Mouse (Mus musculus): Measurements from ENCODE around the gene Gatc.
"Not testable (repeated sequence)": the region's sequence is repeated elsewhere in the genome, so short reads cannot be mapped to it uniquely, and the experiment has no call there.

Gene Gatc

DNA sequence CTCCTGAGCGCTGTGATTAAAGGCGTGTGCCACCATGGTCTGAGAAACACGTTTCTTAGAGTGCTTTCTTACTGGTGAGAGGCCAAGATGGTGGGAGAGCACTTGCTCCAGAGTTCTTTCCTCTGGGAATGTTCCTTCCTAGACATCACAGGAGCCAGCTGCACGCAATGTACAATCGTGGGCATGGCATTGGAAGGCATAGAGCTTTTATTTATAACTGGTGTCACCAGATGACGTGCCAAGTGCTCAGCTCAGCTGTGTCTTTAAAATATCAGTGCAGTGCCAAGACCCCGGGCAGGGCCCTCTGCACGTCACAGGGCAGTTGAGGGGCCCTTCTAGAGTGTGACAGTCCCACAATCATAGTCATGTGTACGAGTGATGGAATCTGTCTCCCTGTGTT is 10.0 kb downstream of the Gatc start:
- no peak for DNase-seq (ENCODE audit: low spot score)

DNA sequence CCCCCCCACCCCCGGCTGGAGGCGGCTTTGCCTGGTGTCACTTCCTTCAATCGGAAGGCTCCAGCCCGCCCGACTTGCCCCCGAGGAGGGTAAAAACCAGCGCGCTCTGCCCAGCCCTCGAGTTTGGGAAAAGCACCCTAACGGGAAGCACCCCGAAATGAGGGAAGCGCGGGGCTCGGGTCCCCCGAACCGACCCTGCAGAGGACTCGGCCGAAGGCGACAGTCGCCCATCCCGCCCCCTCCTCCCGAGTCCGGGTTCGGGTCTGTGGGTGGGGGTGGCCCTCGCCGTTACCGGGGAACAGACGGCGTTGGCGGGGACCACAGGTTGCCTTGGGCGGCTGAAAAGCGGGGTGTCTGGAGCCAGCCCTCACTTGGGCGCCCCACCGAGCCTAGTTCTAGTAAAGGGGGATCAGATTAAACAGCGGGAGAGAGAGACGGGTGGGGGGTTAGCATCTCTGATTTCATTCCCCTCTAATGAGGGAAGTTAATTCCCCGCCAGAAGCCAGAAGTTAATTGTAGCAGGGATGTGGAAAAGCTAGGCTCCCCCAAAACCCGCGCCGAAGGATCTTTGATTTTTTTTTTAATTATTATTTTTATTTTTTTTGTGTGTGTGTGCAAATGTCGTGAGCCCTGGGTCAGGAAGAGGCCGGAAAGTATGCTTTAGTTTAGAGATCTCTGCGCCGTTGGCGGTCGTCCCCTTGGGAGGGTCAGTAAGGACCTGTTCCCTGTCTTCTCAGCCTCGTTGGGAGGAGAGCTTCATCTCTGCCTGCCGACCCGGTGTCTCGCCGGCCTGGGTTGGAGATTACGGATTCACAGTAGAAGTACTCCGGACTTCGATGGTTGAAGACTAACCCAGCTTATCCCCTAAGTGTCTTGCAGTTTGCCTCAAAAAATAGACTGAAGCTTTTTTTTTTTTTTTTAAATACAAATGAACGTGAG is 13.1 kb downstream of the Gatc start:
- peak; percentile 41 for DNase-seq (ENCODE audit: low spot score)

DNA sequence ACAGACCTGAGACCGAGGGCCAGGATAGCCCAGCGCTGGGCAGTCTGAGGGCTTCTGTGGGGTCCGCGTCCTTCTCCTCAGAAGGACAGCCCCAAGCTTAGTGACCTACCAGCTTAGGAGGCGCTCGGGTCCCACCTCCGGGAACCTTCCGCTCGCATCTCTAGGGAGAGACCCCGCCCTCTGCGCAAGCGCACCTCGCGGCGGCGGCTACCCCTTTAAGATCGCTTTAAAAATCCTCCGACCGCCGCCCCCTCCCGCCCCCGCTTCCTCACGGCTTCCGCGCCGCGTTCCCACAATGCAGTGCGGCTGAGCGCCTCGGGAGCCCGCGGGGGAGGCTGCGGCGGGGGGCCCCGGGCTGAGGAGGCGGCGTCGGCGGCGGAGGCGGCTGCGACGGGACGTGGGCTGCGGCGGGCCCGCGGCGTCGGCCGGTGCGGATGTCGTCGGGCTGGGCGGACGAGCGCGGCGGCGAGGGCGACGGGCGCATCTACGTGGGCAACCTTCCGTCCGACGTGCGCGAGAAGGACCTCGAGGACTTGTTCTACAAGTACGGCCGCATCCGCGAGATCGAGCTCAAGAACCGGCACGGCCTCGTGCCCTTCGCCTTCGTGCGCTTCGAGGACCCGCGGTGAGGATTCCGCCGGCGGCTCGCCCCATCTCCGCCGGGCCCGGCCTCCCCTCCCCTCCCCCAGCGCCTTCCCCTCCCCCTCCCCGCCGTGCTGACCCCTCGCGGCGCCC is 13.9 kb downstream of the Gatc start, which contains the start of gene Srsf9:
Gene Srsf9, plus strand, starts transcription at position 303 of the 735 bp plus-strand sequence.
- peak; percentile 97 for DNase-seq (ENCODE audit: low spot score)

DNA sequence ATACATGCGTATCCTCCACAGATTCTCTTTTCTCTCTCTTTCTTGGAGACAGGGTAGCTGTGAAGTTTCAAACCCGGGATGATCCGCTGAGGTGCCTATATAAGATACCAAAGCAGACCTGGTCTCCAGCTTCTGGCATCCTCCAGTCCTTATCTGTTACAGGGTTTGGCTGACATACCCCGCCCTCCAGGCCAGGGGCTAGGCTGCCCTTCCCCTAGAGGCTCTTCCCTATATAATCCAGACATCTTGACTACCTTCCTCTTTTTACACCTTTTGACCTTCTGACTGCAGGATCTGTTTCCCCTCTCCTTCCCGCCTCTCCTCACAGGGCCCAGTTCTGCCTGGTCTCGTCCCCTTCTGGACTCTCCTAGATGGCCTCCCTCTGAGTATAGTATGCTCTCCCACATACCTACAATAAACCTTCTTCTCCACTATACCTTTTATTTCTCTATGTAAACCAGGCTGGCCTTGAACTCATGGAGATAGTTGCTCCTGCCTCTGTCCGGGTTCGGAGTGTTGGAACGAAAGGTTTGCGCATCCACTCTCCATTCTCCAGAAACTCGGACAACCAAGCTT is 14.6 kb downstream of the Gatc start:
- no peak for DNase-seq (ENCODE audit: low spot score)

DNA sequence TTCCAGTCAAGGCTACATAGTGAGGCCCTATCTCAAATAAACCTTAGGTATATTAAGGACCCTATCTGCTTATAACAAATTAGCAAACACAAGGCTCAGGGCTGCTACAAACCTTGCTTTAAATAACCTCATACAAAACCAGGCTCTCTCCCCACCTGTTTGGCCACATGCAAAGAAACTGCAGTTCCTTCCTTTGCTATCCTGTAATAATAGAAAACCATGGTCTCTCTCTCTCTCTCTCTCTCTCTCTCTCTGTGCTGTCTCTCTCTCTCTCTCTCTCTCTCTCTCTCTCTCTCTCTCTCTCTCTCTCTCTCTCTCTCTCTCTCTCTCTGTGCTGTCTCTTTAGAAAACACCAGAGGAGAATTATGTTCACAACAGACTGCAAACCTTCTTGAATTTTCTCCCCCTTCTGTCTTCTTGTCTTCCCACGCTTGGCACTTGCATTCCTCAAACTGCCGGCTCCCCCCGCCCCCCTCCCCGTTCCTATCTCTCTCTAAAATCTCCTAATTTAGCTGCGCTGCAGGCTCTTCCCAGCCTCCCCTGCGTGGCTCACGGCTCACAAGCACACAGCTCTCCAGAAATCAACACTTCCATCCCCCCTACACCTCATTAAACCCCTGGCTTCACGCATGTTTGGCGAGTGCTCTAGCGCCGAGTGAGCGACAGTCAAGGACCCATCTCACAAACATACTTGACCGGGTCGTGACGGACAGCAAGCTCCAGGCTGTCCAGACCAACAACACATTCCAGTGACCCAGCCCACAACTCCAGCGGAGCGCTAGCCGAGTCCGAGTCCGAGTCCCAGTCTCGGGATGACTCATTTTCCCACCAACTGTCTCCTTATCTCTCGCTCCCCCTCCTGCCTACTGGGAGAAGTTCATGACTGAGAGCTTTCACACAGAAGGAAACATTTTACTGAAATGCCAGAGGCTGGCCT is 21.7 kb downstream of the Gatc start:
- DNase-seq (ENCODE audit: low spot score), result peak; percentile 76

DNA sequence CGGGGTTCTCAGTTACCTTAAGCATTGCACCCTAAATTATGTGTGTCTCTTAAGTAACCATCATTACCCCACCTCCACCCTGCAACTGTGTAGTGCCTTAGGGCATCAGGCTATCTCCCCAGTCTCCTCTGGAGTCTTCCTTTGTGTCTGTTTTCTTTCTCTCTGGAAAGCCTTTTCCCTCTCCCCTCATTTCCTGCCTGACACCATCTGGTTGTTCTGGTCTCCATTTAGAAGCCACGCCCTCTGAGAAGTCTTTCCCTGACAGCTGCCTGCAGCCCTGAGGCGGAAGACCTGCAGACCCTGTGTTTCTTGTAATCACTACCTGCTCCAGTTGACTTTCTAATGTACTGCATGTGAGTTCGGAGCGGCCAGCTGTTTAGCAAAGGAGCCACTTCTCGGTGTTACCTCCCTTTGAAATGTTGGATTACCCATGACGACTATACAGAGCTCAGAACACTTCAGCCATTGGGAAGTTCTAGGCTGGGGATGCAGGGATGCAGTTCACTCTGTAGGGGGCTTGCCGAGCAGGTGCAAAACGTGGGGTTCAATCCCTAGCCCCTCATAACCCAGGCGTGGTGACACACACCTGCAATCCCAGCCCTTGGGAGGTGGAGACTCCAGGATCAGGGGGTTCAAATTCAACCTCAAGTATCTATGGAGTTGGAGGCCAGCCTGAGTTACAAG is 23.2 kb downstream of the Gatc start:
- DNase-seq (ENCODE audit: low spot score), result no peak

DNA sequence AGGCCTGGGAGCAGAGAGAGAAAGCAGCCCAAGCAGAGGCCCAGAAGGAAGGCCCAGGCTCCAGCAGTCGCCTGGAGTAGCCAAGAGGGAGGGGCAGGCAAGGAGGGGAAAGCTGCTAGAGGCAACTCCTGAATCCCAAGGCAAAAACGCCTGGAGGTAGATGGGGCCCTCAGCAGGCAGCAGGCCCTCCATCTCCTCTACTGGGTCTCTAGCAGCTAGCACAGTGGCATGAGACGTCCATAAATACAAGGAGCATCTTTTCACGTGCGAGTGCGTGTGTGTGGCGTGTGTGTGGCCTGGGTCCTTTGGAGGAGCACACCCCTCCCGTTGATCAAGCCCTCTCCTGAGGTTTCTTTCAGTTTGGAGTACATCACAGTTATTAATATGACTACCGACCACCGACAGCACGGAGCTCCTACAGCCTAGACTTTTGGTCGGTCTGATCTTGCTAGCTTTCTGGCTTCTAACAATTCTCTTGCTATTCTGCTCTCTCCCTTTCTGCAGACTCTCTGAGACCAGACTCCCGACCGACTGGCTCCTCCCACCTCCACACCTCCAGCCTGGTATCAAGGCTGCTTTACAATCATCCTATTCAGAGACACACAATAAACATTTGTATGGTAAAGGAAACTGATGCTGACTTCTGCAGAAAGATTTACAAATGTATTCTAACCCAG is 23.9 kb downstream of the Gatc start:
- DNase-seq (ENCODE audit: low spot score), result no peak

DNA sequence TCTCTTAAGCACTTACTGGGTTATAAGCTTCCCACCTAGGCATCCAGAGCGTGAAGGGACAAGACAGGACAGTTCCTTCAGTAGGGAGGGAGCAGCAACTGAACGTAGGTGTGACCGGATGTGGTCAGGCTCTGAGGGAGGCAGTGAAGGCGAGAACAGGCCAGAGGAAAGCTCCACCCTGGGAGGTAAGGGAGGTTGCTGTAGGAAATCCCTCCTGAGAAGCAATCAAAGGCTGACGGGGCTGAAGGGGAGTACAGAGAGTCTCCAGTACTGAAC is 27.4 kb downstream of the Gatc start:
- DNase-seq (ENCODE audit: low spot score), result no peak

DNA sequence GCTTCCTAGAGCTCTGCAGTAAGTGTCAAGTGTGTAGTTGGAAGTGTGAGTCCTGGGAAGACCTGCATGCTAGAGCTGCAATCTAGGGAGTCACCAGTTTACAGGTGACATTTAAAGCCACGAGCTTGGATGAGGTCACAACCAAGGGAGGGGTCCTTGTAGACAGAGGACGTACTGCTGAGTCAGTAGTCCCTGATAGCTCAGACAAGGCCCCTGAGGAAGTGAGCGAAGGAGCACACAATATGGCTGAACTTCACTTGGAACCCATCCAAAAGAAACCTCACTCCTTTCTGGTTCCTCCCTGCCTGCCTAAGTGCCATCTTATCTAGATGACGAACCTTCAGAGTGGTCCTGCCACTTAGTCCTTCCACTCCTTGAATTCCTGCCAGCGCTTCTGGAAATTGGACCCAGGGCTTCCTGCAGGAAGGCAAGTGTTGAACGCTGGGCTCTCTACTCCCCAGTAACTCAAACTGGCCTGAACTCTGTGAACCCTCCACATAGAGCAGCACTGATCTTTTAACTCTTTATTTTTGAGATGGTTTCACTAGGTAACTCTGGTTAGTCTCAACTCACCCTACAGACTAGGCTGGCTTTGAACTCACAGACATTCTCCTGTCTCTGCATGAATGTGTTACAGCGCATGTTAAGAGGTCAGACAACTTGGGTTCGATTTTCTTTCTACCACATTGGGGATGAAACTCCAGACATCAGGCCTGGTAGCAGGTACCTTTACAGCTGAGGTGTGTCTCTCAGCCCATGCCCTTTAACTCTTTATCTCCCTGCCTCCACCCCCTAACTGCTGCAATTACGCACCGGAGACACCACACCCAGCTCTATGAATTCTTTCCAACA is 27.9 kb downstream of the Gatc start:
- no peak for DNase-seq (ENCODE audit: low spot score)

DNA sequence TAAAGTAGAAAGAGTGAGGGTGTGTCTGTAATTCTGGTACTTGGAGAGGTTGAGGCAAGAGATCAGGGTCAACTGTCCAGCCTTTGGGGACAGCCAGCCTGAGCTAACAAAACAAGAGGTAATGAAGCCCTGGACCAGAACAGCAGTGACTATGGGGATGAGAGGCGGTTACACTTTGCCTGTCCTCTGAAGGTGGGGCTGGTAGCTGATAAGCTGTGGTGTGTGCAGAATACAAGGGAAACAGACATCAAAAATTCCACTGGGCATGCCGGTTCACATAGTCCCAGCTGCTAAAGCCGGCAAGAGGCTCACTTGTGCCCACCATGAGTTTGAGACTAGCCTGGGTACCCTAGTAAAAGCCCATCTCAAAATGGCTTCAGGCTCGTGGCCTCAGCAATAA is 28.6 kb downstream of the Gatc start:
- no peak for DNase-seq (ENCODE audit: low spot score)

DNA sequence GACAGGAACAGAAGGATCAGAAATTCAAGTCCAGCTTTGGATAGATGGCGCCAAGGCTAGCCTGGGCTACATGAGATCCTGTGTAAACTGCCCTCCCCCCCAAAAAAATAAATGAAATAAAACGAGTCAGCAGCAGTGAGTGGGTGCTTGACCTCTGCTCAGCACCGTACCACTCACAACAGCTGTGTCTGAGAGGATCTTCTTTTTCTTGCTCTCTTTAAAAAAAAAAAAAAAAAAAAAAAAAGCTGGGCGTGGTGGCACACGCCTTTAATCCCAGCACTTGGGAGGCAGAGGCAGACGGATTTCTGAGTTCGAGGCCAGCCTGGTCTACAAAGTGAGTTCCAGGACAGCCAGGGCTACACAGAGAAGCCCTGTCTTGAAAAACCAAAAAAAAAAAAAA is 38.8 kb downstream of the Gatc start:
- not testable (repeated sequence) for DNase-seq (ENCODE audit: low spot score)

DNA sequence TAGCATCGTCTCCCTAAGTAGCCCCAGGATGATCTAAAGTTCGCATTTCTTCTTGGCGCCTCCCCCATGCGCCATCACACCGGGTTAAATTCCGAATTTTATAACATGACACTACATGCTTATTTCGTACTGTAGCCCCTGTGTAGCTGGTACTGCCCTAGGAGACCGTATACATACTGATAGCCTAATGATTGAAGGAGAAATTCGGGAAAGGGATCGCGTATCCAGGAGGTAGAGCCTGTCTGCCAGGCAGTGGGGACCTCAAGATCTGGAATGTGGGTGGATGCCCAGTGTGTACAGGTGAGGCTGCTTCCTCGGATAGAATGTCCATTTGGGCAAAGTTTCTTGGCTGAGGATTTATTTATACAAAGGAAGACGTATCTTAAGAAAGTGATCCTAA is 39.4 kb downstream of the Gatc start:
- DNase-seq (ENCODE audit: low spot score), result no peak

DNA sequence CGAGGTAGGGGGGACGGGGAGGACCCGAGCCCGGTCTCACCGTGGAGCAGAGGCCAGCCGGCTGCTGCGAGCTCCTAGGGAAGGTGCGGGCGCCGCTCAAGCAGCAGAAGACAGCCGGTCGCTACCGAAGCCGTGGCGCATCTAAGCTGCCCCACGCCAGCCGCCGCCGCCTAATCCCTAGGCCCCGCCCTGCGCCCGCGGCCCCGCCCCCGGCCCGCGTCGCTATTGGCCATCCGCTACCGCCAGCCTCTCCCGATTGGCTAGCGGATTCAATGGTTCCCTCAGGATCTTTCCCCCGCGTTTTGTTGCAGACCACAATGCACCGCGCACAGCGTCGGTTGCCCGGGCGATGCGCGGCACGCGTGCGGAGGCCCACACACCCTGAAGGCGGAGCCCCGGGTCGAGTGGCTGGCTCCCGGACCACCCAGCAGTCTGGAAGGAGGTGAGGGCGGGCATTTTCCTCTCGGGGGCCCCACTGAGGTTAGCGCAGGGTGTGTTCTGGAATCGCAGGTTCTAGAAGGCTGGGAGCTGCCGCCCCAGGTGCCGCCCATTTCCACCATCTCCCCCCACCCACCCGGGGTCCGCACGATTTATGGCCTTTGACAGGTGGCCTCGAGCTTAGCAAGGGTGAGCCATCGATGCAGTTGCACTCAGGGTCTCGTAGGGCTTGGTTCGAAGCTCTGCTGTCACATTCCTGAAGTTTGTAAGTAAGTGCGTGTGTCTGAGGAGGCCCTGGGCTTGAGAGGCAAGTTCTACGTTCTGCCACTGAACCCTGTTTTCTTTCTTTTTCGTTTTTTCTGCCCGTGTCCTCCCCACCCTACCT is 40.0 kb downstream of the Gatc start, which contains the start of gene Dynll1:
Gene Dynll1, minus strand, starts transcription at position 208 of the 823 bp plus-strand sequence.
- DNase-seq (ENCODE audit: low spot score), result peak; percentile 100

DNA sequence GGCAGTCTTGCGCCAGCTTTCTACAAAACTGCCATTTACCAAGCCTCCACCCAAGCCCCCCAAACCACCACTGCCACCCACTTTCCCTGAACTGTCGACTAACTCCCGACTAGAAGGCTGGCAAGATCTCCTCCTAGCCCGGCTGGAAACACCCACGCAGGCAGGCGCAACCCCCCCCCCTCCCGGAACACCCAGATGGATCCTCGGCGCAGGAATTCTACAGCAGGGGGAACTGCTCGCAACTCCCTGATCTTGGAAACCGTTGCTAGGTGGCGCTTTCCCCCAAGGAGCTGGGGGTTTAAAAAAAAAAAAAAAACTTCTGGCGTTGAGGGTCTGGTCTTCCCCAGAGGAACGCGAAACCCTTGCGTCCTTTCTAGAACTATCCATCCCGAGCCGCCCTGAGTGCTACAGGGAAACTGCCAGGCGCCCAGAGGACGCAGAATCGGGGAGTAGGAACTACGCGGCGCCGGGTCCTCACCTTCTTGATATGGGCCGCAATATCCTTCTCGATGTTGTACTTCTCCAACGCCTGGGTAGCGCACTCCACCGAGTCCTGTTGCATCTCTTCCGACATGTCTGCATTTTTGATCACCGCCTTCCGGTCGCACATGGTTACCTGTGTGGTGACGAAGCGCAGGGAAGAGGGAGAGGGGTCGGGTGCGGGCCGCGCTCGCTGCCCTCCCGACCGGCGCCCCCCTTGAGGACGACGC is 40.8 kb downstream of the Gatc start:
- peak; percentile 62 for DNase-seq (ENCODE audit: low spot score)

DNA sequence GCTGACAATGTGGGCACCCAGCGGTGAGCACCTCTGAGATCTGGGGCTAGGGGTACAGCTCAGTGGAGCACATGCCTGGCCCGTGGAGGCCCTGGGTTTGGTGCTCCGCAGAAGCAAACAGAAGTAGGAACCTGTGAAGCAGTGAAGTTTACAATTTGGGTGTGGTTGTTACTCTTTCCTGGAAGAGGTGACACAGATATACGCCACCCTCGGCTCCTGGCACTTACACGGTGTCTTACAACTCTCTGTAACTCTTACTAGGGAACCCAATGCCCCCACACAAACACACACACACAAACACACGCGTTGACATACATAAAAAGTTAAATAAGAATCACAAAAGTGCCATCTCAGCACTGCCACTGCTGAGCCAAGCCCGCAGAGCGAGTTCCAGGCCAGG is 44.6 kb downstream of the Gatc start:
- DNase-seq (ENCODE audit: low spot score), result no peak

DNA sequence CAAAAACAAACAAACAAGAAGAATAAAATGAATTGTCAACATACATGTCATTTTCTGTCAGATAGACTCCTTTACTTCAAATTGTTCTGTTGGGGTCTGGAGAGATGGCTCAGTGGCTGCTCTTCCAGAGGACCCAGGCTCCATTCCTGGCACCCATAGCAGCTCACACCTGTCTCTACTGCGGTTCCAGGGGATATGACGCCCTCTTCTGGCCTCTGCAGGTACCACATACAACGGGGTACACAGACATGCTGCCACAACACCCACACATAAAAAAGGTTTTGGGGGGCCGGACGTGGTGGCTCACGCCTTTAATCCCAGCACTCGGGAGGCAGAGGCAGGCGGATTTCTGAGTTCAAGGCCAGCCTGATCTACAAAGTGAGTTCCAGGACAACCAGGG is 46.8 kb downstream of the Gatc start:
- no peak for DNase-seq (ENCODE audit: low spot score)

DNA sequence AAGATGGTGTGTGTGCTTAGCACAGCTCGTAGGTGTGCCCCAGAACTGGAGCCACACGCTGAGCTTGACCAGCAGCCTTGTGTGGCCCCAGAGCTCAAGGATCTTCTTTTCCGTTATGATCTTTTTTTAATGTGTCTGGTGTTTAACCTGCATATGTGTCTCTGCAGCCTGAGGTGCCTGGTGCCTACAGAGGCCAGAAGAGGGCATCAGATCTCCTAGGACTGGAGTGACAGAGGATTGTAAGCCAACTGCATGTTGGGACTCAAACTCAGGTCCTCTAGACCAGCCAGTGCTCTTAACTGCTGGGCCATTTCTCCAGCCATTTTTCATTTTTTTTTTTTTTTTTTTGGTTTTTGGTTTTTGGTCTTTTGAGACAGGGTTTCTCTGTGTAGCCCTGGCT is 56.2 kb downstream of the Gatc start:
- DNase-seq (ENCODE audit: low spot score), result no peak

All from ovary, postnatal 36 days (tissue).